Mouse (Mus musculus): ENCODE data around the gene Gm10378.
"Not testable (repeated sequence)": the region's sequence is repeated elsewhere in the genome, so short reads cannot be mapped to it uniquely, and the experiment has no call there.

Gene Gm10378

GRCm38 (mm10) chr14:42655638-42656037, at the start of gene Gm10378:
Gene Gm10378, plus strand, starts transcription at chr14:42655938.
- not testable (repeated sequence) for DNase-seq (ENCODE audit: extremely low read depth, low read depth)

- DNase-seq (ENCODE audit: extremely low read depth, low read depth) = not testable (repeated sequence)
Measured at GRCm38 (mm10) chr14:42641817-42642216, 13.9 kb upstream of the Gm10378 start, which contains the start of gene Gm3633. Gene Gm3633, minus strand, starts transcription at chr14:42641917.
